Mouse (Mus musculus): ENCODE measurements around the gene Ndufaf2.

Gene Ndufaf2

DNA sequence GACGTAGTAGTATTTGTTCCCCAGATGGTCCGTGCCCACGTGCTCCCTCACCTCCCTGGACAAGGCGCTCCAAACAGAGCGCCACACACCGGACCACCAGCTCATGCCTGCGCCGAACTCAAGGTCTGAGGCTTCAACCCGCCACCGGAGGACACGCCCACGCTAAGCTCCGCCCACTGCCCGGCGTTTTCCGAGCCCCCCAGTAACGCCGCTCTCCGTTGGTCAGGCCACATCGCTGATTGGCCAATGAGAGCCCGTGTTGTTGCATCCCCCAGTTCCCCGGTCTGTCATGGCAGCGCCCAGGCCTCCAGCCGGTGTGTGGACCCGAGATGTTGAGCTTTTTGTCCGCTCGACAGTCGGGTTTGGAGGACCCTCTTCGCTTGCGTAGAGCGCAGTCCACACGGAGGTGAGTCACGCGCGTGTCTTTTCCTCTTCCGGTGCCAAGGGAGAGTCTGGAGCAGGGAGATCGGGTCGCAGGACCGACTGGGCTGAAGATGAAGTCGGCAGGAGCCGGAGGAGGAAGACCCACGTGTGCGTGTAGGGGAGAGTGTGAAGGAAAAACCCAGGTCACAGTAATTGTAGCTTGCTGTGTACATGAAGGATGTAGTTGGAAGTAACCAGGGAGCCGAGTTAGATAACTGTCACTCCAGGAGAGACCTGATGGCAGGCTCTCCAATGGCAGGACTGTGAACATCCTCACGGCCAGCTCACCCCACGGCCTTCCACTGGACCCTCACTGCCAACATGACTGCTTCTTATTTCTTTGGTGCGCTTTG is at the start of gene Ndufaf2, which contains the start of gene Ercc8:
Gene Ndufaf2, minus strand, starts transcription at position 159 of the 776 bp plus-strand sequence.
Gene Ercc8, plus strand, starts transcription at position 267 of the 776 bp plus-strand sequence.
- peak; percentile 91 for DNase-seq (ENCODE audit: low spot score)

DNA sequence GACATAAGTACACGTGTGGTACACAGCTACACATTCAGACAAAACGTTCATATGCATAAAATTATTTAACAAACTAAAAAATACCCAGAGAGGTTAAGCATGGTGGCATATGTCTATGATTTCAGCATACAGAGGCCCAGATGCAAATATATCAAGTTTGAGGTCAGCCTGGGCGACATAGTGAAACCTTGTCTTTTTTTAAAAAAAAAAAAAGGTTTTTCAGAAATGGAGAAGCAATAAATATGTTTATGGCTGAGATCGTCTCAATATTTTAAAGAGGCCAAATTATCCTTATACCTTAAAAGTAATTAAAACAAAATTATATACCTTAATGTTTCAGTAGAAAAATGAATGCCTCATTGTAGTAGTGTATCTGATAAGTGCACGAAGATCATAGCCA is 49.7 kb upstream of the Ndufaf2 start:
- DNase-seq (ENCODE audit: low spot score), result no peak

DNA sequence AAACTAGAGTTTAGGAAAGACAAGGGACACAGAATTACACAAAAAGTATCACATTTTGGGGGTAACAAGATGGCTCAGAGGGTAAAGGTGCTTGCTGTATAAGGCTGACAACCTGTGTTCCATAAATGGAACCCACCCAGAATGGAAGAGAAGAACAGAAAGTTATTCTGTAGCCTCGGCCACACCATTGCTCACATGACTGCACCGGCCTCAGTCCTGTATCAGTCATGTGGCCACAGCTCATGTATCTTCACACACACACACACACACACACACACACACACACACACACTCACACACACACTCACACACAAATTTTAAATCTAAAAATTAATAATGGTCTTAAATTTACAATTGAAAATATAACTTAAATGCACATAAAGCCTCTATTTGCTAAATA is 49.0 kb upstream of the Ndufaf2 start:
- no peak for DNase-seq (ENCODE audit: low spot score)

DNA sequence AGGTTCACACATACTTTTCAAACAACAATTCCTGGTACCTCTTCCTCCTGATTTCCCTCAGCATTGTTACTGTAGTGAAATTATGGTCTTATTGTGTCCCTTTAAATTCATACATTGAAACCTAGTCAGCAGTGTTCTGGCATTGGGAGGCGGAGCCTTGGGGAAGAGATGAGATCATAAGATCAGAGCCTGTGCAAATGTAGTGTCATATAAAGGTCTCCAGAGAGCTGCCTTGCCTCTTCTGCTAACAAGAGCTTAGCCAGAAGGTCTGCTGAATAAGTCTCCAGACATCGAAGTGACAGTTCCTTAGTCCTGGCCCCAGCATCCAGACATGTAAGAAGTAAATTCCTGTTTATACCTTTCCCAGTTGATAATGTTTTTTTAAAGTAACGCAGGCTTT is 46.4 kb upstream of the Ndufaf2 start:
- DNase-seq (ENCODE audit: low spot score), result no peak

DNA sequence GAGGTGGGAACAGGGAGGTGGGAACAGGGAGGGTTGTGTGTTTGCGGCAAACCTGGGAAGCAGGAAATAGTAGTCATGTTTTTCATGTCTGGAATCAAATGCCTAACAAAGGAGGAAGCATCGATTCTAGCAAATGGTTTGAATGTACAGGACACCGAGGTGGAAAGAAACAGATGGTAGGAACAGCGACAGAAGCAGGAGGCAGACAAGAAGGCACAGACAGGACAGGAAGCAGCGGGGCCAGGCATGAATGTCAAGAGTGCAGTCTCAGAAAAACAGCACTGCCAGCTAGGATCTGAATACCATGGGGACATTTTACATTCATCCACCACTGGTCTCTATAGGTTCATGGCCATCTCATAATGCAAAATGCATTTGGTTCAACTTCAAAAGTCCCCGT is 37.1 kb upstream of the Ndufaf2 start:
- no peak for DNase-seq (ENCODE audit: low spot score)

DNA sequence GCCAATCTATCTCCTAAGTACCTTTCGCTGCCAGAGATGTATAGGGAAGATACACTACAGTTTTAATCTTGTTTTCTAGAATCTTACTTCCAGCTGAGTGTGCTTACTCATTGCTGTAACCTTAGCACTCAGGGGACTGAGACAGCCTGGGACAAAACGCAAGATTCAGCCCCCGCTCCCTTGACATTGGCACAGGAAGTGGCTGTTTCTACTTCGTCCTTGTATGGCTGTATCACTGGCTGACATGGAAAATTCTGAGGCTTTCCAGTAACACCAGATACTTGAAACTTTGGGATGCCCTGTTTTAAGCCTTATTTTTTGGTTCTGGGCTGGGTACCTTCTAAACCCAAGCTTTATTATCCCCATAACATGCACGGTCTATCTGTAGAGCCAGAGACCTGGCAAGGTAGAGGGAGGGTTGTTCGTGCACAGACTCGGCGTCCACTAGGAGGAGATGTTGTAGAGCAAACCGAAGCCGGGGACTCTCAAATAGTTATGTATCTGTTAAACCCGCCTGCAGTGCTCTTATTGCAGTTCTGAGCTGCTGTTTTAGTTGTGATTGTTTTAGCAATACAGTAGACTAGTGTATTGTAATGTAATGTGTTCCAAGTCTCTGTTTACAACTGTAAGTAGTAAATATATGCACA is 32.8 kb upstream of the Ndufaf2 start:
- DNase-seq (ENCODE audit: low spot score), result peak; percentile 47

DNA sequence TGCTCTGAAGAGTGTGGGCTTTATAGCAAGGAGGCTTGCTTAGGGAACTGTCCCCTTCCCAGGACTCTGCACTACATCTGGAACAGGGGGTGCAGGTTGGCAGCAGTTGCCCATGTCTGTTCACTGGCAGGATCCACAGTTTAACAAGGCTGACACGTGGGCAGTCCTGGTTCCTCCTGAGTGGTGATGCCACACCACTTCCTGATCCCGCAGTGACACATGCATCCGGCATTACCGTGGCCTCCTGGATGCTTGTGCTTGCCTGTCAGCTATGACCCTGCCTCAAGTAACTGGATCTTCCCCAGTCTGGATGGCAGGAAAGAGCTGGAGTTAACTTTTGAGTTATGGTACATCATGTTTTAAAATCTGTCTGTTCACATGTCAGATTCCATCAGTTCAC is 29.6 kb upstream of the Ndufaf2 start:
- DNase-seq (ENCODE audit: low spot score), result no peak

DNA sequence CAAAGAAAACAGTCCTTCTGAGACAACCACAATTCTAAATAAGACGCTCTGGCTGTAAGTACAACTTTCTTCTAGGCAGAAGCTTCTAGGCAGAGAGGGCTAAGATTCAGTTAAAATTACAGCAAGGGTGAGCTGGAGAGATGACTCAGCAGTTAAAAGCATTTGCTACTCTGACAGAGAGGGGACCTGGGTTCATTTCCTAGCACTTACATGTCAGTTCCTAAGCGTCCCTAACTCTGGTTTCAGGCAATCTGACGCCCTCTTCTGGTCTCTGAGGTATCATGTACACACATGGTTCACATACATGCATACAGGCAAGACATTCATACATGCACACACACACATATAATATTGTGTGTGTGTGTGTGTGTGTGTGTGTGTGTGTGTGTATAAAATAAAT is 27.1 kb upstream of the Ndufaf2 start:
- DNase-seq (ENCODE audit: low spot score), result no peak

DNA sequence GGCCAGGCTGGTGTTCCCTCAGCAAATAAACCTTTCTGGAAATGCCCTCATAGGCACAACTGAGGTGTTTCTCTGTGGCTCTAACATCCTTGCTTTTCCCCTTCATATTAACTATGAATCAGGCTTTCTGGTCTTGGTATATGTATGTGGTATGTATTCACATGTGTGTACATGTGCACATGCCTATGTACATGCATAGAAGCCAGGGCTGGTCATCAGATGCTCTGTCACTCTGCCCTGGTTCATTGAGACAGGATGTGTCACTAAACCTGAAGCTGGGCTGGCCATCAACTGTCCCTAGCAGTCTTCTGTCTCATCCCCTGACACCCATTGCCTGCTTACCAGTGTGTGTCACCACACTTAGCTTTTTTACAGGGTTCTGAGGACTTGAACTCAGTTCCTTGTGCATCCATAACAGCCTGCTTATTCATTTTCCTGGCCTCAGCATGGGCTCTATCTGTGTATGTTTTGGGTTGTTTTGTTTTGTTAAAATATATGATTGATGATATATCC is 26.4 kb upstream of the Ndufaf2 start:
- DNase-seq (ENCODE audit: low spot score), result no peak

DNA sequence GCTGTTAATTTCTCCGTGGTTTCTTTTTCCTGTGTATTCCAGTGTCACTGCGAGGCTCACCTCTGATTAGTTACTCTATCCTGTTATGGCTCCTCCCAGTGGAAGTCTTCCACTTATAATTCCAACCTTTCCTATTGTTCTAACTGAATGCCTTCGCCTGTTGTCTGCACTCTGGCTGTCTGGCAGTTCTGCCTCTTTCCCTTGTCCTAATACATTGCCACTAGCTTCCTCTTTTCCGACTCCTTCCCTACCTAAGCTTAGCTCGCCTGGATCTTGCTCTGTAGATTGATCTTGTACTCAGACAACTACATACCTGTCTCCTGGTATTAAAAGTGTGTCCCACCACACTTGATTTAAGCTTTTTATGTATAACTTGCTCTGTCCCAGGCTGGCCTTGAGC is 22.4 kb upstream of the Ndufaf2 start:
- DNase-seq (ENCODE audit: low spot score), result no peak

DNA sequence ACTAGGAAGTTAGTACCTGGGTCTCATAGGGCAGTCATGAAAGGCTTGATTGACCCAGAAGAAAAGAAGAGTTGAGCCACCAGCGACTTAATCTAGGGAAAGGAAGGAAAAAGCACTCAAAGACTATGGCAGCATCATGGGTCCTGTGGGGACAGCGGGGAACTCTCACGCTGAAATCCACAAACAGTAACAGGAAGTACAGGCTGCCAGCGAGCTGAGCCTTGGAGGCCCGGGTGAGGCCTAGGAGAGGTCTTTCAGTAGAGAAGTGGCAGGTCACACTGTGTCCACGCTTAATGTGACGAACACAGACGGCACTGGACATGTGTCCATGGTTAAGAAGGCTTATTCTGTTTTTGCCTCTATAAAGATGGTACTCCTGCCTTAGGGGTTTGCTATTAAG is 21.2 kb upstream of the Ndufaf2 start:
- no peak for DNase-seq (ENCODE audit: low spot score)

DNA sequence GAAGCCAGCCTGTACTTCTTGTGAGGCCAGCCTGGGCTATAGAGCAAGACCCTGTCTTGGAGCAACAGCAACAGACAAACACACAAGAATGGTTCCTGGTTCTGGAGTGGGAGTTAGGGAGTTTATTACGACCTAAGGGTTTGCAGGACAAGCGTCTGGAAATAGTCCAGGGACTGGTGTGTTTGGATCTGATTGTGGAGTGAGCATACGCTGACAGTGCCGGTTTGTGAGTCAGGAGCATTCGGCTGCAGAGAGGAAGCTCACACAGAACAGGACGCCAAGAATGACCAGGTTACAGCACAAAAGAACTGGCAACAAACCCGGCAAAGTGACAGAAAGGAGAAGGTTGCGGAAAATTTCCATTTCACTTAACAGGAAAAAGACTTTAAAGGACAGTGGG is 12.1 kb upstream of the Ndufaf2 start:
- no peak for DNase-seq (ENCODE audit: low spot score)

DNA sequence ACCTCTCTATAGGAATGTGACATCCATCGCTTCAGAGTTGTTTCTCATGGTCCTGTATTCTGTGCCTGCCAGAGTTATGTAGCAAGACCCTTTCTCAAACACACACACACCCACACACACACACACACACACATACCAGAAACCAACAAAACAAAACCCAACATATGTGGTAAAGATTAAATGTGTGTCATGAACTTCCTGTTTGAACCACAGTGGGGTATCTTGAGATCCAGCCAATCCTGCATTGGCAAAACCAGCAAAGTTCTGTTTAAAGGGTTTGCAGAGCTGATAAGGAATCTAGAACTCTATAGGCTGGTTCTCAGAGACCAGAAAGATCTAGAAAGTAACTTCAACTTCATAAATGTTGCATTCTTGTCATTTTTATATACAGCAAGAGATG is 11.6 kb upstream of the Ndufaf2 start:
- DNase-seq (ENCODE audit: low spot score), result no peak

DNA sequence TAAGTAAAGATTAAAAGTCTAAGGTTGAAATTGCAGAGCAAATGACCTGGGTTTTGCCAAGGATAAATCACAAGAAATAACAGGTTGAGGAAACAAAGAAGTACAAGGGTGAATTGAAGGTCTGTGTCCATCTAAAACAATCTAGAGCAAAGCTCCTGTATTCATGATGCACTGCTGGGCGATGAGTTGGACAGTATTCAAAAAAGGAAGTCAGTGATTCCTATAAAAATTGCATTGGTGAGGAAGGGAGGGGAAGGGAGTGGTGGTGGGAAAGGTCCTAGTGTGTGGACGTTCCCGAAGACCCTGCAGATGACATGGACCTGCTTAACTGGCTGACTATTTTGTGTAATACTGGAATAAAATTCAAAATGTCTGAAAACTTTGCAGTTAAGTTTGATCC is 6.2 kb upstream of the Ndufaf2 start:
- no peak for DNase-seq (ENCODE audit: low spot score)

DNA sequence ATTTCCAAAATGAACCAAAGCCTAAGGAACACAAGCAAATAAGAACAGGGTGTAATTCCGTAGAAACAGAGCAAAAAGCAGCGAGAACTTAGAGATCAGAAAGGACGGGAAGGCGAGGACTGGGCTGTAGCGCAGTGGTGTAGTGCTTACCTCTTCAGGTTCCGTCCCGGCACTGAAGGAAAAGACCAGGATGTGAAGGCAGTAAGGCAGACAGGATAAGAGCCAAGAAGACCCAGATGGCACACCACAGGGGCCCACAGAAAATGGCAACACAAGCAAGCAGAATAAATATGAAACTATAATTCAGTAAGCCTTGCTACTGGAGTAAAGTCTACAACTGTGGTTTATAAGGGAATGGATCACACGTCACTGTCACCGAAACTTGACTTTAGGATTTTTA is 5.5 kb upstream of the Ndufaf2 start:
- DNase-seq (ENCODE audit: low spot score), result no peak

DNA sequence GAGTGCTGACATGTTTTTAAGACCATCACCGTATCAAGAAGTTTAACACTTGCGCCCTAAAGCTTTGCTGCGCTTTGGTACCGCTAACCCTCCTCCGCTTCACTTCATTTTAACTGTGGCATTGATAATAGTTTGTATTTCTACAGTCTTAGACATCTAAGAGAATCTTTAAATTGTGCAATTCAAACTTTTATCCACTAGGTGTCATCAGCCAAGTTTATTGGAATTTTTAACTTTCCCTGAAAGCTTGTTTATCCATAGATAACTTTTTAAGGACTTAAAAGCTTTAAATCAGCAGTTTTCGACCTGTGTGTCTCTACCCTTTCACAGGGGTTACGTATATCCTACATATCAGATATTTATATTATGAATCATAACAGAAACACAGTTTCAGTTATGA is 1.5 kb upstream of the Ndufaf2 start:
- DNase-seq (ENCODE audit: low spot score), result peak; percentile 43

DNA sequence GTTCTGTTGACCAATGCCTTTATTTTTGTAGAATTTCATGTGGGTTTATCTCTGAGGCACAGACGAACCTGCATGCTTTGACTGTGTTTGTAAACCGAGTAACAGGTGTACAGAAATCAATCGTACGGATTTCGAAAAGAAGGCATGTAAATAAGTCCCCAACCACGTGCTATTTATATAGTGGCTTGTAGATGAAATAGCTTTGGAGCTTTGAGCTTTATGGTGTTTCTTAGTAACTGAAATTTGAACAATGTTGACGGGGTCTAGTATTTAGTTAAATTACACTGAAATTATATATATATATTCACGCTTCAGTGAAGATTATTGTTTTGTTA is 785 bp upstream of the Ndufaf2 start:
- DNase-seq (ENCODE audit: low spot score), result no peak

DNA sequence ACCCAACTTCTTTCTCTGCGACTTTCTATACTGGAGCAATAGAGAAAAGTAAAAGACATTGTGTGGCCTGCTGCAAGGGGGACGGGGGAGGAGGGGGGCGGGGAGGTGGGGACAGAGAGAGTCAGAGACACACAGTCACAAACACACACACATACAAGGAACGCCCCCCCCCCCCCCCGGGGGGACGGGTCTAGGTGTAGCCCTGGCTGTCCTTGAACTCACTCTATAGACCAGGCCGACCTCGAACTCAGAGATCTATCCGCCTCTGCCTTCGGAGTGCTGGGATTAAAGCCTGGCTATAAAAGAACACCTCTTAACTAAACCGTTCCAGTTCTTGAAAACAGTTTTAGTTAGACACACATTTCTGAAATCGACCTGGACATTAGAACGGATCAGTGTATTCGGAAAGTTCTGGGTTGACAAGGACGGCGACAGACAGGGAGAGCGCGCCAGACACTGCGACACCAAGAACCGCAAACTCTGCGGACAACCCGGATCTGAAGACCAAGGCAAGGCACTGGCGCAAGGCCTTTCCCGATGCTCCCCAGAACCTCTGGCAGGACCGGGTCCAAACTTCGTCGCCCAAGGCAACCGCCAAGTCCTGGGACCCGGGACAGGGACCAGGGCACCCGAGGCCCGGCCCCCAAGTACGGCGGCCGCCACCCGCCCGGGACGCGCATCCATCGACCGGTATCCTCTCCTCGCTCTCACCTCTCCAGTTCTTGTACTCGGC is 525 bp downstream of the Ndufaf2 start:
- DNase-seq (ENCODE audit: low spot score), result no peak

DNA sequence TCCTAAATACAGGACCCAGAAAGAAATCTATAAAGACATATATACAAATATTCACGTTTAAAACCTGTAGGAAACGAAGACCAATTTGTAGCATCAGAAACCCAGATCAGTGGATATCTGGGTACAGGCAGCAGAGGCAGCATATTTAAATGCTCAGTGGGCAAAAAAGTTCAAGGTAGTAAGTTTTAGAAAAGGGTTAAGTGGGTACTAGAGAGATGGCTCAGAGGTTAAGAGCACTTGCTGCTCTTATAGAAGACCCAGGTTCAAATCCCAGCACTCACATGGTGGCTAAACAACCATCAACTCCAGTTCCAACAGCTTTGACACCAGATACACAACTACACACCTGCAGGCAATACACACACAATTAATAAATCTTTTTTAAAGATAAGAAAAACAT is 1.3 kb downstream of the Ndufaf2 start:
- DNase-seq (ENCODE audit: low spot score), result no peak

DNA sequence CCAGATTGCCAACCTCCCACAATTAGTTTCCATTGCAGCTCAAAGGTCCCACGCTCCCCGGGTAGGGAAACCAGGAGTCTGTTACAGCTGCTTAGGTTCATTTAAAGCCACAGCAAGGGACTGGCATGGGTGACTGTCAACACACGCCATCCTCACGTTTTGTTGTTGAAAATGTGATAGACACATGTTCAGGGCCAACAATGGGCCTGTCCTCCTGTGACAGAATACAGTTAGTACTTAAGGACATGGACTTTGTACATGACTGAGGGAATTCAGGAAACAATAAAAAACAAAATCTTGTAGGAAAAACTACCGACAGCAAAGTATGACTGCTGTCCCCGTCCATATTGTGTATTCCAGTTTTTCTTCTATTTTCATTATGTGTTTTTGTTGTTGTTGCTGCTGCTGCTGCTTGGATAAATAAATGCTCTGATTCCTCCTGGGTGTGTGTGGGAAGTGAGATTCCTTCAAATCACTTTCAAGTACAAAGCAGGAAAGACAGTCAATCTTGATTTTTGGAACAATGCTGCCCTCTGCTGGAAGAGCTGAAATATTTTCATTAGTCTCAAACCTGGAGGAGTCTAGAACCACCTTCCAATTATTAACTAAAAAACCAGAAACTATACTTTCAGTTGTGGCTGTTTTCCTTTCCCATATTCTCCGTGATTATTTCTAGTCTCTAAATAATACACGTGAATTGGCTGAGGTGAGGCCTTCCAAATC is 5.6 kb downstream of the Ndufaf2 start:
- DNase-seq (ENCODE audit: low spot score), result peak; percentile 81

DNA sequence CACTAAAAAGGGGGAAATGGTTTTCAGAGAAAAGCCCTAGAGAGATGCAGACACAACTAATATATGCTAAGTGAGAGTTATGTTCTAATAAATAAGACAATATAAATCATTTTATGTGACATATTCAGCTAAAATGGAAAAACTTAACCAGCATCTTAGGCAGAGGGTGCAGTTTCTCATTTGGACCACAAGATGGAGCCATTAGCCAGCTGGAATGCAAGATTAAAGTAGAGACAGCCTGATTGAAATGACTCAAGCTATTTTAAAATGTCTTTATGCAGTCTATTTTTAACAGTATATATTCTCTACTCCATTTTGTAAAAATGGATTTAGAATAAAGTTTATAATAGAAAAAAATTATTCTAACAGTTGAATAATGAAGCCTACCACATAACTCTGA is 6.6 kb downstream of the Ndufaf2 start:
- peak; percentile 33 for DNase-seq (ENCODE audit: low spot score)

DNA sequence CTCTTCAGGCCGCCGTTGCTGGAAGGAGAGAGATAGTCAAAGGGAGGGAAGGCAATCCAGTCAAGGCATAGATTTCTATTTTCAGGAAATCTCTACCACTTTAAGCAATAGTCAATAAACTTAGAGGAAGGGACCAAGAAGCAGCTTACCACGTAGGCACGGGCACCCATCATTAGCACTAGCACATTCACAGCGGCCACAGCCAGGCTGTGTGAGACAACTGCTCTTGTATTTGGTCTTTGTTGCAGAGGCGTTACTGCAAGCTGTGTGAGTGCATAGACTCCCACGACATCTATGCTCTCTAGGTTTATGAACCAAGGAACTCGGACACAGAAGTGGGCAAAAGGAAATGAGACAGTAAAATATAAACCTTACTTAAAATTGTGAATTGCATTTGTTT is 14.3 kb downstream of the Ndufaf2 start:
- no peak for DNase-seq (ENCODE audit: low spot score)

Measured in adipocyte (in vitro differentiated cells).